Mouse (Mus musculus): Measurements from ENCODE around the gene Gm8138.
"Not testable (repeated sequence)": the region's sequence is repeated elsewhere in the genome, so short reads cannot be mapped to it uniquely, and the experiment has no call there.

Gene Gm8138

GRCm38 (mm10) chr14:43416250-43416649, at the start of gene Gm8138:
Gene Gm8138, minus strand, starts transcription at chr14:43416350.
- in situ Hi-C loops (cut with MboI; ENCODE audit: unreplicated experiment in 2 of 2) = not testable (repeated sequence)

GRCm38 (mm10) chr14:43361713-43362112, 54.4 kb downstream of the Gm8138 start:
- in situ Hi-C loops (cut with MboI; ENCODE audit: unreplicated experiment in 2 of 2) = not testable (repeated sequence)

Data from v-Abl transformed pro-B cells (cell line).